Mouse (Mus musculus): ENCODE data around the gene Alkbh1. TPM values are rescaled to one million over a fixed set of nuclear protein-coding genes. Genes with fewer than 3 reads are reported as not detected.

Alkbh1 gene
- polyA plus RNA-seq, 1 experiment from 2014 or later = 71.7 TPM

DNA sequence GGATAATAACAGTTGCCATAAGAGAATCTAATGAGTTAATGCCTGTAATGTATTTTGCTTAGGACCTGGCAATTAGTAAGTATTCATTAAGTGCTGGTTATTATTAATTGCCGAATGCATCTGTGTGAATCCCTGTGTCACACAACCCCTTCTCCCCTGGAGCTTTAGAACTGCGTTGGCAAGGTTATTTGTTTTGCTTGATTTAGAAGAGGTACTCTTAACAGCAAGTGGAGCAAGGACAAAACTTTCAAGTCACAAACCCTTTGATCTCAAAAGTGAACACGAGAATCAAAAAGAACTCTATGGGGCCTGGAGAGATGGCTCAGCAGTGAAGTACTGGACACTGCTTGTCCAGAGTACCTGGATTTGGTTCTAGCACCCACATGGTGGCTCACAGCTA is 54.6 kb downstream of the Alkbh1 start:
- Histone ChIP-seq H3K27me3 (ENCODE audit: poor library complexity, severe bottlenecking) (no peaks in the 10 kb centered on the region), H3K36me3 (replicated peaks) (no peaks in the 10 kb centered on the region), H3K9me3 (no peaks in the 10 kb centered on the region), H3K4me1 (peaks cover 23% of the 10 kb centered on the region), H3K4me3 (peak overlapping the region; percentile 98; the same call in 1 of the 2 replicates), H3K27ac (no peak overlapping the region)
- DNase-seq (ENCODE audit: extremely low spot score, low spot score) = no peak
- WGBS = 68% methylated on average over 3 of the region's 3 CpGs

DNA sequence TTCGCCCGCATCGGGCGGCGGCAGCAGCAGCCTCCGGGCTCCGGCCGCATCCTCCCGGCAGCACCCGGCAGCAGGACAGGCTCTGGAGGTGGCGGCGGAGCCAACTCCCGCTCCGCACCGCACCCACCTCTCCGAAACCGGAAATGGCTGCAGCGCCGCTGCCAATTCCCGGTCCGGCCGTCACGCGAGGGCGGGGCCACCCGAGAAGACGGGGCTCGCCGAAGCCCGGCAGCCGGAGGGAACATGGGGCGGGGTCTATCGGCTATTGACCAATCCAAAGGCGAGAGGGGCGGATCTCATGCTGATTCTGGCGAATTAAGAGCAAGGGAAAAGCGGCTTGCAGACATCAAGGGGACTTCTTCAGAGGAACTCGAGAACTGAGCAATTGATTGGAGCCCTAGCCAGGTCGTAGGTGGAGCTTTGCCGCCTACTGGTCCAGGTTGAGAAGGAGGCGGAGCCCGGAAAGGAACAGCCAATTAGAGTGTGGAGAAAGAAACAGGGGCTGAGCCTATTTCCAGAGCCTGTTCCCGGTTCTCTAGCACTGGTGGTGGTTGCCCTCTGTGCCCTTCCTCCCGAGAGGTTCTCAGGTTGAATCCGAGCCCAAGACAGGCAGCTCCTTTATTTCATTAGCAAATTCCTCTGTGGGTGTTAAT is 55.6 kb downstream of the Alkbh1 start, which contains the start of gene Sptlc2:
Sptlc2 (minus strand) TSS at position 234 of the 653 bp plus-strand sequence.
- H3K4me3 ChIP-seq = peak within 1 kb of the TSS; percentile 98
- H3K27ac ChIP-seq = peak within 1 kb of the TSS; percentile 88
- WGBS = under 1% methylated on average over 45 of the region's 45 CpGs
- peaks cover 23% of the 10 kb centered on the region for H3K4me1 ChIP-seq
- H3K27me3 ChIP-seq (ENCODE audit: poor library complexity, severe bottlenecking) = no peaks in the 10 kb centered on the region
- H3K9me3 ChIP-seq = no peaks in the 10 kb centered on the region
- DNase-seq (ENCODE audit: extremely low spot score, low spot score) = peak; percentile 99
- no peaks in the 10 kb centered on the region for H3K36me3 ChIP-seq (replicated peaks)

- DNase-seq (ENCODE audit: extremely low spot score, low spot score) = peak; percentile 24
- H3K4me1 ChIP-seq = peaks cover 23% of the 10 kb centered on the region
- H3K4me3 ChIP-seq = peak overlapping the region; percentile 98
- H3K36me3 ChIP-seq (replicated peaks) = no peaks in the 10 kb centered on the region
- 2% methylated on average over 51 of the region's 65 CpGs for WGBS
- peak overlapping the region; percentile 88 for H3K27ac ChIP-seq
- H3K27me3 ChIP-seq (ENCODE audit: poor library complexity, severe bottlenecking) = no peaks in the 10 kb centered on the region
- H3K9me3 ChIP-seq = no peaks in the 10 kb centered on the region
Measured at GRCm38 (mm10) chr12:87387171-87388121, 56.4 kb downstream of the Alkbh1 start.

DNA sequence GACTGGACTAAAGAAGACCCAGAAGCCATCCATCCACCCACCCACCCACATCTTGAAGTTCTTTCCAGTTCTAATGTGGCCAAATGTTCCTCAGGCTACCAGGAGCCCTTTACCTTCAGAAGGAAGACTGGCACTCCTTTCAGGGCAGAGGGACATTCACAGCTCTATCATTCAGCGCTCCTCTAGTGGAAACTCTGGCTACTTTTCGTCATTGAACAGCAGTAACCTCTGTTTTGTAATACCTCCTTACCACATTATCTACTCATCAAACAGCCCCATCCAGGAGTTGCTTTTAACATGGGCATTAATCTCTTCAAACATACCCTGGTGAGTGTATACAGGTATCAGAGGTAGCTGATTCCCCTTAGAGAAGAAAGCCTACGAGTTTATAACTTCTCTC is 58.8 kb downstream of the Alkbh1 start:
- H3K4me3 ChIP-seq = no peak overlapping the region
- 95% methylated on average over 3 of the region's 3 CpGs for WGBS
- H3K4me1 ChIP-seq = peaks cover 23% of the 10 kb centered on the region

GRCm38 (mm10) chr12:87381380-87381682 is 62.5 kb downstream of the Alkbh1 start:
- no peak for DNase-seq (ENCODE audit: extremely low spot score, low spot score)
- H3K27me3 ChIP-seq (ENCODE audit: poor library complexity, severe bottlenecking) = no peaks in the 10 kb centered on the region
- no peak overlapping the region for H3K27ac ChIP-seq
- H3K9me3 ChIP-seq = no peaks in the 10 kb centered on the region
- H3K4me3 ChIP-seq = no peak overlapping the region
- no peaks in the 10 kb centered on the region for H3K36me3 ChIP-seq (replicated peaks)
- H3K4me1 ChIP-seq = peaks cover 5% of the 10 kb centered on the region
- WGBS = 88% methylated on average over 2 of the region's 2 CpGs

More for the DNA sequence above, 58.8 kb downstream of the Alkbh1 start:
- Histone ChIP-seq H3K36me3 (replicated peaks) (no peaks in the 10 kb centered on the region), H3K27ac (no peak overlapping the region), H3K9me3 (no peaks in the 10 kb centered on the region), H3K27me3 (ENCODE audit: poor library complexity, severe bottlenecking) (no peaks in the 10 kb centered on the region)
- DNase-seq (ENCODE audit: extremely low spot score, low spot score) = no peak

DNA sequence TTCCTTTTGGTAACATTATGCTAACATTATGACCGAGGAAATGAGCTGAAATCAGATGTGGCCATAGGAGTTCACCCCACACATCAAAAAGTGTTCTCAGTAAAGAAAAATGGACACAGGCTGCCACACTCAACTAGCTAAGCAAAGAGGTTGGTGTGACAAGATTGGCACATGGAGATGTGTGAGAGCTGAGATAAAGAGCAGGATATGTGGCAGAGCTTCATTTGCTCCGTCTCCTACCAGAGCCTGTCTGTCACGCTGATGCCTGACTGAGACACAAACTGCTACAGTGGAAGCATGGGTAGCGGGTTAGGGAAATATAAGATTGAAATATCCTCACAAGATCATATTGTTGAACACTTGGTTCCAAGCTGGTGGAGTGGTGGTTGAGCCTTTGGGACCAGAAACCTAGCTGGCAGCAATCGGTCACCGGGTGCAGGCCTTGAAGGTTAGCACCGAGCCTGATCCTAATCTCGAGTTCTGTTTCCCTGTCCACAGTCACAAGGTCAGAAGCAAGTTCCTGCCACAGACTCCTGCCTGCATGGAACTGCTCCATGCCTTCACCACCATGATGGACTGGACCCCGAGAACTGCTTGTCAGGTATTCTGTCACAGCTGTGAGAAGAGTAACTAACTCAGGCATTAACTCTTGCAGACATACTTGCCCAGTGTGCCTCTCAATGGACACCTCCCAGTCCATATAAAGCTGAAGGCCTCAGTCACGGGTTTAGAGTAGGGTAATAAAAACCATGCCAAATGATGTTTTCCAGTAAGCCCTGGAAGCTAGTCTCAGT is 63.0 kb downstream of the Alkbh1 start:
- Histone ChIP-seq H3K4me1 (no peaks in the 10 kb centered on the region), H3K4me3 (no peak overlapping the region), H3K36me3 (replicated peaks) (no peaks in the 10 kb centered on the region), H3K27ac (no peak overlapping the region), H3K9me3 (no peaks in the 10 kb centered on the region), H3K27me3 (ENCODE audit: poor library complexity, severe bottlenecking) (no peaks in the 10 kb centered on the region)
- no peak for DNase-seq (ENCODE audit: extremely low spot score, low spot score)
- WGBS = 92% methylated on average over 10 of the region's 10 CpGs

GRCm38 (mm10) chr12:87379496-87379895 is 64.3 kb downstream of the Alkbh1 start:
- H3K4me3 ChIP-seq = no peak overlapping the region
- no peak for DNase-seq (ENCODE audit: extremely low spot score, low spot score)
- H3K27me3 ChIP-seq (ENCODE audit: poor library complexity, severe bottlenecking) = no peaks in the 10 kb centered on the region
- no peaks in the 10 kb centered on the region for H3K36me3 ChIP-seq (replicated peaks)
- H3K27ac ChIP-seq = no peak overlapping the region
- H3K4me1 ChIP-seq = no peaks in the 10 kb centered on the region
- no peaks in the 10 kb centered on the region for H3K9me3 ChIP-seq
- WGBS = 86% methylated on average over 2 of the region's 2 CpGs

Small RNA genes within 50 kb of the gene (microRNA-seq; reads per million reads assigned to microRNA genes)
- 25.4 reads per million, percentile 33 among the genes with 10 or more reads in this experiment for gene Mir3068

Other genes with a start within 250 kb of the Alkbh1 start
- gene Samd15, start 244.3 kb downstream of the Alkbh1 start, polyA plus RNA-seq (2016; fragmentation: Nextera tagmentation; extraction: Ambion mirVana) = 1.7 and 2.0 TPM in 2 replicates
- gene Tmed8, start 243.6 kb downstream of the Alkbh1 start, polyA plus RNA-seq (2016; fragmentation: Nextera tagmentation; extraction: Ambion mirVana) = 3.5 and 3.7 TPM in 2 replicates
- 0.46 and 0.84 TPM in 2 replicates for gene Noxred1, start 205.3 kb downstream of the Alkbh1 start, polyA plus RNA-seq (2016; fragmentation: Nextera tagmentation; extraction: Ambion mirVana)
- 51.2 and 54.1 TPM in 2 replicates for gene Vipas39, start 177.8 kb downstream of the Alkbh1 start, polyA plus RNA-seq (2016; fragmentation: Nextera tagmentation; extraction: Ambion mirVana)
- gene Ahsa1, start 177.5 kb downstream of the Alkbh1 start, polyA plus RNA-seq (2016; fragmentation: Nextera tagmentation; extraction: Ambion mirVana) = 279 and 280 TPM in 2 replicates
- 0.63 and 1.8 TPM in 2 replicates for gene Ism2, start 144.3 kb downstream of the Alkbh1 start, polyA plus RNA-seq (2016; fragmentation: Nextera tagmentation; extraction: Ambion mirVana)
- gene Sptlc2, start 55.7 kb downstream of the Alkbh1 start, polyA plus RNA-seq (2016; fragmentation: Nextera tagmentation; extraction: Ambion mirVana) = 51.4 and 56.1 TPM in 2 replicates
- gene Slirp, start 121 bp downstream of the Alkbh1 start, polyA plus RNA-seq (2016; fragmentation: Nextera tagmentation; extraction: Ambion mirVana) = 319 and 328 TPM in 2 replicates
- 167 and 169 TPM in 2 replicates for gene Snw1, start 28.3 kb upstream of the Alkbh1 start, polyA plus RNA-seq (2016; fragmentation: Nextera tagmentation; extraction: Ambion mirVana)
- not detected in 2 replicates for gene Gm5788, start 50.7 kb upstream of the Alkbh1 start, polyA plus RNA-seq (2016; fragmentation: Nextera tagmentation; extraction: Ambion mirVana)
- gene Gm8300, start 70.3 kb upstream of the Alkbh1 start, polyA plus RNA-seq (2016; fragmentation: Nextera tagmentation; extraction: Ambion mirVana) = not detected in 2 replicates
- gene Oog1, start 158.7 kb upstream of the Alkbh1 start, polyA plus RNA-seq (2016; fragmentation: Nextera tagmentation; extraction: Ambion mirVana) = not detected in 2 replicates
- not detected in 2 replicates for gene Gm4027, start 174.9 kb upstream of the Alkbh1 start, polyA plus RNA-seq (2016; fragmentation: Nextera tagmentation; extraction: Ambion mirVana)
- not detected in 2 replicates for gene Gm16381, start 200.6 kb upstream of the Alkbh1 start, polyA plus RNA-seq (2016; fragmentation: Nextera tagmentation; extraction: Ambion mirVana)

Measured in forebrain, embryonic 10.5 days (tissue).